Mouse (Mus musculus) adrenal gland, postnatal 14 days (tissue): Measurements from ENCODE around the gene Bfsp1. TPM values are rescaled to one million over a fixed set of nuclear protein-coding genes. Genes with fewer than 3 reads are reported as not detected.

Experiments
- DNase-seq: peaks from one replicate; pipeline ENCODE4 v3.0.0; 2021; ENCODE audit warnings: mixed read lengths
- long read RNA-seq, 2 experiments: library from polyadenylated mRNA; stranded (forward); transcript quantifications; one replicate each; pipeline ENCODE4 v2.0.0; 2021
- total RNA-seq: library from RNA; stranded (reverse); gene quantifications from 2 replicates; pipeline ENCODE4 v1.2.3, GENCODE M21; 2021

Bfsp1 gene
- total RNA-seq = 0.74 and 0.94 TPM in 2 replicates
- long read RNA-seq, experiment 1, partial matches to known transcripts = 1 of 1 reads
- long read RNA-seq, experiment 1, other reads (novel, unspliced or antisense) = 0 of 1 reads
- long read RNA-seq, experiment 2 = 0 reads

DNA sequence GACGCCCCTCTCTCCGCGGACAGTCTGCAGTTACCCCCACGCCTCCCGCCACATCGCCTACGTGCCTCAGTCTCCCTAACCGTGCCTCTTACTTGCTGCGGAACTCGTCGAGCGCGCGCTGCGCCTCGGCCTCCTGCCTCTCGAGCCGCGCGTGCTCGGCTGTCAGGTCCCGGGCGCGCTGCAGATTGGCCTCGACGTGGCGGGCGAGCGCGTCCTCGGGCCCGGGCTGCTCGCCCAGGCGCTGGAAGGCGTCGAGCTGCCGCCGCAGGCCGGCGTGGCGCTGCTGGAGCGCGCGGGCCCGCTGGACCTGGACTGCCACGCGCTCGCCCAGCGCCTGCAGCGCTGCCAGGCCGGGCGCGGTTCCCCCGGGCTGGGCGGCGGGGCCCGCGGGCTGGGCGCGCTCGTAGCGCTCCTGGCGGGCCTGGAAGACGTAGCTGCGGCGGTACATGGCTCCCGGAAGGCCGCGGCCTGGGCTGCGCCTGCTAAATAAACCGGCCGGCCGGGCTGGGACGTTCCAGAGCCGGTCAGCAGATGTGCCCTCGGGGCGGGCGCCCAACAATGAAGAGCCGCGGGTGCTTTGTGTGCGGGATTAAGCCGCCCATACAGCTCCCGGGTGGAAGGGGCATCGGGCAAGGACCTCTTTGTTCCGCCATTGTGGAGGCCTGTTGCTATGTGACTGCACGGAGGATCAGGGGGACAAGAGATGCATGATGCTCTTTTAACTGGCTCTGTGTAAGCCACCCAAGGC is at the start of gene Bfsp1:
Gene Bfsp1, minus strand, starts transcription at position 690 of the 748 bp plus-strand sequence.
- DNase-seq = peak; percentile 72

DNA sequence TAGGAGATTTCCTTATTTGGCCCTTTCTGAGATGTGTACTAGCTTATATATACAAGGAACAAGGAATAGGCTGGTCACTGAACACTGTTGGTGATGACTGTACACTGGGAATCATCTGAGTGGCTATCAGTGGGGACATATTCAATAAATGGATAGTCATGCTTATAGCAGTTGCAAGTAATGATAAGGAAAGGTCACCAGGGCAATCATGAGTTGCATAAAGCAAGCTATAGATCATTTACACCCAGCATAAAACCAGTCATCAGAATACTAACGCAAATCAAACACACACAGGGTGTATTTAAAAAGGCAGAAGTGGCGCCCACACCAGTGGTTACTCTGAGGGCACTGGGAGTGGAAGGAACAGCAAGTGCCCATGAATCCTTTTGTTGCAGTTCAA is 49.2 kb upstream of the Bfsp1 start:
- DNase-seq = no peak

- no peak for DNase-seq
Observed at GRCm38 (mm10) chr2:143909230-143909629, 46.3 kb upstream of the Bfsp1 start.

DNA sequence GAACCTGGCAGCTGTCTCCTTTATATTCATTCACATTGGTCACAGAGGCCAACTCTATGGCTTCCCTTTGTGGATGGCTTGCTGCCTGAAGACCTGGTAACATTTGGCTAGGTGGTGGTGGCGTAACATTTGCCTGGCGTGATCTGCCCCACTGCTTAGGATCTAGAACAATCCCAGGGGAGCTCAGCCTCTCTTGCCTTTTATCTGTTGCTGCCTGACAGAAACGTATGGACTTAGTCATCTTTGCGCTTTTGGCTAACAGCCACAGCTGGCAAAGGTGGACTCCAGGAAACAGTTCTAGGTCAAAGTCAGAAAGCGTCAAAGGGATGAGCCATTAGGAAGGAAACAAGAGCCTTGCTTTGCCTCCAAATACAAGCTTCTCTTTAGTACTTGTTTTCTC is 41.9 kb upstream of the Bfsp1 start:
- DNase-seq = peak; percentile 81

- DNase-seq = no peak
Observed at GRCm38 (mm10) chr2:143903376-143904045, 40.5 kb upstream of the Bfsp1 start.

DNA sequence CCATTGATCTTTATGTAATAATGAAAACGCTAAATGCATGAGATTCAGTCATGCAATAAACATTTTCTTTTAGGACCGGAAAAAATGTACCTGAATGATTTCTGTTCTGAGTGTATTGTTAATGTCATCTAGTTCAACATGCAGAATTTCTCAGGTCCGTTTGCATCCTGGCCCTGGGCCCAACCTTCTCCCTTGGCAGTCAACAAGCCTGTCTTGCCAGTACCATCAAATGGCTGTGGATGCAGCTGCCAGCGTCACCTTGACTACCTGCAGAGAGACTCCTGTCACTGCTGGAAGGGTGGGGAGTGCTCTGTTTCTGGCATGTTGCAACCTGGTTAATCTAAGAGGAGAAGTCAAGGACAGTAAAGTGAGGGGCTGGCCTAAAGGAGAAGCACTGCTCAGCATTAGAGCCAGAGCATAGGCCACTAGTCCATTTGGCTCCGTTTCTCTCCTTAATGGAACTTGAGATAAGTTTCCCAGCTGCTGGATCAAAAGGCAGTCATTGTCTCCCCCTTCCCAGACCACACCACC is 37.9 kb upstream of the Bfsp1 start:
- no peak for DNase-seq

DNA sequence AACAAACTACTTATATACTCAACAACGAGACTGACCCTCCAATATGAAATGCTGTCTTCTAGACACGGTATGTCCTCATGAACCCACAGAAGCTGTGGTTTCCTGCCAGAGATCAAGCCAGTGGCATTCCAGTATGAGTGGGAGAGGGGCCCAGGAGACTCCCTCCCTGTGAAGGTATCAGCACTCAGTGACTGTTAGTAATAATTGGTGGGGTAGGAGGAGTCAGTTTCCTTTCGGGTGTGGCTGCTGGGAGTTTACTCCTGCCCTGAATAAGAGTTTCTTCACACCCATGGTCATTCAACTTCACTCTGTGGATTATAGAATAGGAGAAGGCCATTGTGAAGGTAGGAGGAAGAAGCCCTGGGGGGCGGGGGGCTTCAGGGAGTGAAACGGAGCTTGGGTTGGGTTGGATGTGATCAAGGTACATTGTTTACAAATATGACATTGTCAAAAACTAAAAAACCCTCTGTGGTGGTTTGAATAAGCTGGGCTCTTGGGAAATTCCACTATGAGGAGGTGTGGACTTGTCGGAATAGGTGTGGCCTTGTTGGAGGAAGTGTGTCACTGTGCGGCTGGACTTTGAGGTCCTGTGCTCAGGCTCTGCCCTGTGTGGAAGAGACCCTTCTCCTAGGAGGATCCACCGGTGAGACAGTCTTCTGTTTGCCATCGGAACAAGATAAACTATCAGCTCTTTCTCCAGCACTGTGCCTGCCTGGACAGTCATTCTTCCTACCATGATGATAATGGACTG is 36.7 kb upstream of the Bfsp1 start:
- no peak for DNase-seq

DNA sequence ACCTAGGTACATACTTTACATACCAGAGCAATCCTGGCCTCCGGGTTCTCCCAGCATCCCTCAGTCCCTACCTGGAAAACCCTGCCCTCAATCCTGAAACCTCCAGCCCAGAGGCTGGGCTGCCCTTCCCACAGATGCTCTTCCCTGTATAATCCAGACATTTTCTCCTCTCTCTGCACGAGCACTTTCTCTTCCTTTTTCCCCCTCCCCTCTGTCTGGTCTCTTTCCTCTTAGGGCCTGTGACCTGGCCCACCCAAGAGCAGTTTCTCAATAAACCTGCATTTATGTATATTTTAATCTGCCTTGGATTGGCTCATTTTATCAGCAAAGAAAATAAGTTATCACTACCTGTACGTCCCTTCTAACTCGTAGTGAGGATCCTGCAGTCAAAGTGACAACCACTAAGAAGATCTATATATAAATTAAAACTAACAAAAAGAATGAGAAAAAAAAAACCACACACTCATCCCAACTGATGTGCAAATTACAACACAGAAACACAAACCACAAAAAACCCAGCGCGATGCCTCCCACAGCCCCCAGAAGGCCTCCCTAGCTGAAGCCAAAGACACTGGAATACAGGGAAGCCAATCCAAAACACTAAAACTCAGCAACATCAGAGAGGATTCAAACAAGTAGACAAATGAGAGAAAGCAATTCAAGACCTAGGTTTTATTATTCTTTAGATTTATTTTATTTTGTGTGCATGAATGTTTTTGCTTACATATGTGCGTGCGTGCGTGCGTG is 28.5 kb upstream of the Bfsp1 start:
- DNase-seq = no peak

DNA sequence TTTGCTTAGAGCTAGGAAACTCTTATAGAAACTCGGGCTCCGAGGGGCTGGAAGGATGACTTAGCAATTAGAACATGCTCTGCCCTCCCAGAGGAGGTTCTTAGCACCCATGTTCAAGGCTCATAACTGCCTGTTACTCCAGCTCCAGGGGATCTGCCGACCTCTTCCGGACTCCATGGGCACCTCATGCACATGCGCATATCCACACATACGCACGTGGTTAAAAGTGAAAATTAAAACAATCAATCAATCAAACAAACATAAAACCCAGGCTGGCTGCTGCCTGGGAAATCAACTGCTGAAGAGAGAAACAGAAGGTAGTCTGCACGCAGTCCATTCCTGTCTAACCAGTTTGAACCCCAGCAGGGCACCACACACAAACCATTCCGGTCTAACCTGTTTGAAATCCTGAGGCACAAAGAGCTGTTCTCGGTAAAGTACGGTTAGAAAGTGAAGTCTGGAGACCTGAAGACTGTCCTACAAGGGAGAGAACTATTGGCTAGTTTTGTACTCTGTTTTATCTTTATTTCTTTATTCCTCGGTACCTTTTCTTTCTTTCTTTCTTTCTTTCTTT is 27.0 kb upstream of the Bfsp1 start:
- DNase-seq = no peak

- no peak for DNase-seq
Observed at GRCm38 (mm10) chr2:143889131-143889859, 26.3 kb upstream of the Bfsp1 start.

GRCm38 (mm10) chr2:143882606-143883288 is 19.8 kb upstream of the Bfsp1 start:
- no peak for DNase-seq

GRCm38 (mm10) chr2:143882002-143882401 is 19.0 kb upstream of the Bfsp1 start:
- no peak for DNase-seq

DNA sequence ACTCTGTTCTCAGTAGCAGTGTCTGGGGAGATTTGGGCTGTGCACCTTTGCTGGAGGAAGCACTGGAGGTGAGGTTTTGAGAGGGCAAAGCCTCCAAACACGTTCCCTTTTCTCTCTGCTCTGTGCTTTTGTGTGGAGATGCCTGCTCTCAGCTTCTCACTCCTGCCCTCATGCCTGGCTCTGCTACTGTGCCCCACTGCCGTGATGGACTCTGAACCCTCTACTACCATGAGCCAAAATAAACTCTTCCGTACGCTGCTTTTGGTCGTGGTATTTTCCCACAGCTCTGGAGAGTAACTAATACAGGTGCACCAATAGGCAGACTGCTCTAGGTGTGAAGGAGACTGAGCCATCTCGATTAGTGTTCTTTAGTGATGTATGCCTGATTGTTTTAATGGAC is 16.3 kb upstream of the Bfsp1 start:
- DNase-seq = no peak

- DNase-seq = no peak
Observed at GRCm38 (mm10) chr2:143876929-143877632, 14.1 kb upstream of the Bfsp1 start.

DNA sequence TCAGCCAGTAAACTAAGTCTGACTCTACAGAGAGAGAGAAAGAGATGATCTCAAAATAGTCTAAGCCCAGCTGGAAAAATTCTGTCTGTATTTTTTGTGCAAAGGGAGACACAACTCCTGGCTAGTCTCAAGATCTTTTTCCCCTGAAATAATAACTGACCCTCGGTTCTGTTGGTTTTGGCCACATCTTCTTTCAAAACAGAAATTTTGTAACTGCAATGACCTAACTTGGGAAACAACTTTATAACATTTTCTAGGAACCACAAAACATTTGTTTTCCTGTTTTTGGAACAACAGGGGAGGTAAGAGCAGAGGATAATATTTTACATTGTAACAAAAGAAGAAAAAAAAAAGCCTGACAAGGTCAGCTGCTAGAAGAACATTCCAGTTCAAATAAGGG is 13.1 kb upstream of the Bfsp1 start:
- no peak for DNase-seq

GRCm38 (mm10) chr2:143870936-143871688 is 8.1 kb upstream of the Bfsp1 start:
- DNase-seq = peak; percentile 63

DNA sequence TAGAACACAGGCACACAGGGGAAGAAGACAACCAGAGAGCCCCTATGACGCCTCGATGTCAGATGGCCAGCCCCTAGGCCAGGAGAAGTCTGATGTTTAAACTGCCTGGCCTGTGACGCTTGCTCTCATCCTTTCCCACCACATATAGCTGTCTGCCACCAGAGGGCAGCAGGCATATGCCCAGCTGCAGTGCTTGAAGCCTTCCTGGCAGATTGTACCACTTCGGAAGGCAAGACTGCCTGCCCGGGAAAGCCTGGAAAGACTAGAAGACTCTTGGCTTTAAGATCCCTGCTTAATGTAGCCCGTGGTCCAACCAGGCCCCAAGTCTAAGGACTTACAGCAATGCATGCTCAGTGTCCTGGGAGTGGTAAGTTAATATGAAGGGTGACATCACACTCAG is 4.4 kb upstream of the Bfsp1 start:
- DNase-seq = peak; percentile 88

- no peak for DNase-seq
Observed at GRCm38 (mm10) chr2:143864600-143864999, 1.6 kb upstream of the Bfsp1 start.

GRCm38 (mm10) chr2:143859166-143859565 is 3.8 kb downstream of the Bfsp1 start:
- DNase-seq = no peak
